20 mouse cellular contexts compared by ENCODE assay signal in the genomic region with DNA sequence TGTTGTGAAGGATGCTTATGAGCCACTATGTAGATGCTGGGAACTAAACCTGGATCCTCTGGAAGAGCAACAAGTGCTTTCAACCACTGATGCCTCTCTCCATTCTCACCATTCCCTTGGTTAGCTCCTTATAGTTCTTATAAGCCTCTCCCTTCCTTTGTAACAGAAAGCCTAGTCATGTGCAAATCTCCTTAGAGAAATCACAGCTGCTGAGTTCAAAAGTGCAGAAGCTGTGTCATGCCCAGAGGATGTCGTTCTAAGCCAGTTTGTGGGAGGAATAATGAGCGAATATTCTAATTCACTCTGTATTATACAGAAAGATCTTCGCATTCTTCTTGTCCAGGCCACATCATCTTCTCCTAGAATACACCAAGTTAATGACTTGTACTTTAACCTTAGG. TPM values are rescaled to one million over a fixed set of nuclear protein-coding genes. Genes with fewer than 3 reads are reported as not detected.
DNase-seq lines count a peak whose midpoint lies in the region; ATAC-seq and TF ChIP-seq lines count a peak whose summit lies in the region.
"Had no signal": no experiment of that assay in that cellular context is flagged by ENCODE, and none has a peak within 500 bp of the region (broad histone marks: within the 10 kb centered on the region; RNA-seq: fewer than 3 reads in every experiment).

No protein-coding gene starts in this region.

- TF ChIP-seq CTCF in stomach, postnatal 0 days (IDR thresholded peaks at IDR 0.05; ENCODE audit: low read depth), result 0 out of 2 replicates have a peak, but pooled peaks have one; percentile 10

- H3K4me2 ChIP-seq in stomach, postnatal 0 days (replicated peaks; ENCODE audit: low read depth), result no peak overlapping the region
- H3K4me2 ChIP-seq: hindbrain, embryonic 12.5 days had no signal

- peak; percentile 40; the same call in 1 of the 2 replicates for ATAC-seq in stomach, postnatal 0 days (ENCODE audit: low FRiP score, low TSS enrichment)
- ATAC-seq: forebrain, embryonic 14.5 days; liver, postnatal 0 days; midbrain, embryonic 16.5 days had no signal

- peak; percentile 35 for DNase-seq in kidney, adult 9 months
- DNase-seq in kidney, adult 18-20 months, result no peak
- peak; percentile 9 for DNase-seq in lung, postnatal 36 days
- no peak for DNase-seq in lung, postnatal 4 days
- peak; percentile 50 for DNase-seq in ZHBTc4 (ENCODE audit: low read depth, low spot score)
- DNase-seq in stomach, postnatal 0 days (ENCODE audit: low spot score), result no peak
- DNase-seq in adrenal gland, adult 8-10 months, result no peak
- DNase-seq: adrenal gland, postnatal 36 days; cerebellum, adult 2 months; gastrocnemius, postnatal 14 days; heart, adult 2 months; layer of hippocampus, adult 9-11 months; liver, postnatal 0 days; thymus, postnatal 14 days had no signal

- no peak overlapping the region for H3K4me3 ChIP-seq in stomach, postnatal 0 days (ENCODE audit: low read depth, low read length)
- H3K4me3 ChIP-seq: heart, adult 2 months; hindbrain, embryonic 12.5 days; left cerebral cortex, adult 2 months; limb, embryonic 10.5 days; megakaryocyte, embryonic 14.5 days had no signal

- WGBS in stomach, postnatal 0 days, result 42% methylated on average over 3 of the region's 3 CpGs

- no peak overlapping the region for H3K9ac ChIP-seq in stomach, postnatal 0 days (ENCODE audit: low read length)
- H3K9ac ChIP-seq: hindbrain, embryonic 12.5 days; liver, postnatal 0 days had no signal

- H3K4me1 ChIP-seq in stomach, postnatal 0 days (replicated peaks; ENCODE audit: control insufficient read depth, insufficient read depth), result no peaks in the 10 kb centered on the region

- TF ChIP-seq EP300 in stomach, postnatal 0 days (optimal IDR thresholded peaks at IDR 0.05), result no peak

- H3K9me3 ChIP-seq in stomach, postnatal 0 days (ENCODE audit: control insufficient read depth, low read length), result no peaks in the 10 kb centered on the region
- H3K9me3 ChIP-seq: hindbrain, embryonic 12.5 days; limb, embryonic 10.5 days; megakaryocyte, embryonic 14.5 days had no signal

- H3K36me3 ChIP-seq in stomach, postnatal 0 days (ENCODE audit: control insufficient read depth, insufficient read depth, low read length), result no peaks in the 10 kb centered on the region
- H3K36me3 ChIP-seq: hindbrain, embryonic 12.5 days; limb, embryonic 10.5 days had no signal

- no peaks in the 10 kb centered on the region for H3K27me3 ChIP-seq in stomach, postnatal 0 days (ENCODE audit: control insufficient read depth, insufficient read depth, low read length)
- H3K27me3 ChIP-seq: hindbrain, embryonic 12.5 days had no signal

- H3K27ac ChIP-seq in stomach, postnatal 0 days (replicated peaks), result no peak overlapping the region
- H3K27ac ChIP-seq: heart, adult 2 months; hindbrain, embryonic 12.5 days; left cerebral cortex, adult 2 months; limb, embryonic 10.5 days had no signal

RNA-seq across cellular contexts. Expression of a gene that starts 12.8 kb away (rescaled TPM):
- polyA plus RNA-seq in stomach, postnatal 0 days (2015; fragmentation: Nextera tagmentation; extraction: Ambion mirVana), result 1.1 and 1.2 TPM in 2 replicates
- total RNA-seq in adrenal gland, adult 8-10 months (2022), result under 1 TPM; 0.07 to 0.31 (median 0.14) TPM

RNA-seq across cellular contexts. Expression of a gene that starts 59.9 kb away (rescaled TPM):
- polyA plus RNA-seq in stomach, postnatal 0 days (2015; fragmentation: Nextera tagmentation; extraction: Ambion mirVana), result 33.8 and 34.1 TPM in 2 replicates
- total RNA-seq in adrenal gland, adult 8-10 months (2022), result 10 to 100 TPM; 19.3 to 53.7 (median 29.3) TPM

Comparison
In these comparisons a context has a peak if more than half of its experiments do, and no peak if none do; other contexts are left out.
1. DNase-seq: peak in kidney, adult 9 months (single experiment), lung, postnatal 36 days (single experiment) and ZHBTc4 (single experiment); none in kidney, adult 18-20 months (single experiment), lung, postnatal 4 days (0 of 2), stomach, postnatal 0 days (single experiment) and adrenal gland, adult 8-10 months (single experiment).